Mouse (Mus musculus): ENCODE results near the gene Tmem253. TPM values are rescaled to one million over a fixed set of nuclear protein-coding genes. Genes with fewer than 3 reads are reported as not detected.

The Tmem253 gene
- 0.63 and 0.85 TPM in 2 replicates for polyA plus RNA-seq (2015; fragmentation: Nextera tagmentation; extraction: Ambion mirVana)

DNA sequence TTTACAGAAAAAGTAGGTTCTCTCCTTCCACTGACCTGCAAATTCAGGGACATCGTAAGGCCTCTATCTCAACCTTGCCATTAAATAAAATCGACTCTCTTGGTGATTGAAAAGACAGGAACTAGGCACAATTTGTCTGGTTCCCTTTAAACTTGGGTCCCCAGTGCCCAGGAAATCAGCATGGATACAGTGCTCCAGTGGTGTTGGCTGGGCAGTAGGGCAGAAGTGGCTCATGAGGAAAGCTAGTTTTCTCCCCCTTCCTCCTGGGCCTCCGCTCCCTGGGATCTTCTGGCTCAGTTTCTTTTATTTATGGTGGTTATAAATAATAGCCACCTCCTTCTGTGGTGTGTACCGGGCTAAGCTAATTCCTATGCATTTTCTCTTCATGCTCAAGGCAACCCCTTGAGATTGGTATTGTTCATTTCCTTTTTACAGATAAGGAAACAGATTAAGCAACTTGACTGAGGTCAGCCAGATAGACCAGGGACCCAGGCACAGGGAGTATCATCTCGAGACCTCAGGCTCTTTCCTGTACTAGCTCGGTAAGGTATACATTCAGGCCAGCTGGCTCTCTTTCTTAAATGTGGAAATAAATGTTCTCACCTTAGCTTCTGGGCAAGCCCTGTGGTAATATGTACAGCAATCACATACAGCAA lies at the start of gene Tmem253:
TSS of gene Tmem253 (plus strand) at position 214 of the 656 bp plus-strand sequence.

DNA sequence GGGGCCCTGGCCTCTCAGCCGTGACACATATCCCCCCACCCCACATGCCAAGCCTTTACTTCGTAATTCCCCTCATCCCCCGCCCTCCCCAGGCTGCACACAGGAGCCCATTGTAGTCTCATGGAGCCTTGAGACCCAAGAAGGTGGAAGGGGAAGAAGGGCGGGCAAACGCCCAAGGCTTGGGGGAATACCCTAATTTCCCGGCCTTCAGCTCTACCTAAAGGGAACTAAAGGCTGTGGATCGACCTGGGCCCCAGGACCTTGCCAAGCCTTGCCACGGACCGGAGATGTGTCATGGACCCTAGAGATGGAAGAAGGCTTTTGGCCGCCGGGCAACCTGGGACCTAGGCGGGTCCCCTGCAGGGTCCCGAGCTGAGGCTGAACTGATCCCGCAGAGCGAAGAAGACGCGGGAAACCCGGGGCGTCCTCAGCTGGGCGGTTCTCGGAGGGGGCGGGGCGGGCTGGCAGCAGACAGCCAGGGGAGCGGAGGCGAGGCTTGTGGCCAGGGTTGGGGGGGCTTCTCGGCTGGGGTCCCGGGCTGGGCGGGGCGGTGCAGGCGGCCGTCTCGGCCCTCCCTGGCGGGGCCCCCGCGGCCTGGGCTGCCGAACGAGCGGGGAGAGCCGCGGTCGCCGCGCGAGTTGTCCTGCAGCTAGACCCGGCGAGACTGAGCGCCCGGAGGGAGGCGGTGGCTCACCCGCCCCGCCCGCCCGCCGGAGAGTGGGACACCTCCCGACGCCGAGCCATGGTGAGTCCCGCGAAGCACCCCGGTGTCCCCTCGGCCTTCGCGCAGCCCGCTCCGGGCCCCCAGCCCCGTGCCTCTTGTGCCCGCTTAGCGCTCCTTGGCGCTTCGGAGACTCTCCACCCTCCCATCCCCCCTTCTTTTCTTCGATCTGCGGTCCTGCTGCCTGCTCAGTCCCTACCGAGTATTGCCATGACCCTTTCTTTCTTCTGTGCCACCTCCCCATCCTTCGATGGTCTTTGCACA lies 30.9 kb upstream of the Tmem253 start, which contains the start of gene Arhgef40:
TSS of gene Arhgef40 (plus strand) at position 473 of the 985 bp plus-strand sequence.

GRCm38 (mm10) chr14:52020486-52021137 lies 5.2 kb downstream of the Tmem253 start, which contains the start of gene Zfp219:
Gene Zfp219, minus strand, starts transcription at chr14:52020733.

GRCm38 (mm10) chr14:52042359-52042758 lies 26.9 kb downstream of the Tmem253 start, which contains the start of gene Olfr221:
Gene Olfr221, minus strand, starts transcription at chr14:52042459.

Other genes with a start within 250 kb of the Tmem253 start
- not detected in 2 replicates for gene Ang4, start 242.1 kb upstream of the Tmem253 start, polyA plus RNA-seq (2015; fragmentation: Nextera tagmentation; extraction: Ambion mirVana)
- not detected in 2 replicates for gene AY358078, start 215.6 kb upstream of the Tmem253 start, polyA plus RNA-seq (2015; fragmentation: Nextera tagmentation; extraction: Ambion mirVana)
- 0.16 and 0.51 TPM in 2 replicates for gene Ear6, start 162.0 kb upstream of the Tmem253 start, polyA plus RNA-seq (2015; fragmentation: Nextera tagmentation; extraction: Ambion mirVana)
- 13.1 and 19.9 TPM in 2 replicates for gene Mettl17, start 130.8 kb upstream of the Tmem253 start, polyA plus RNA-seq (2015; fragmentation: Nextera tagmentation; extraction: Ambion mirVana)
- gene Slc39a2, start 122.8 kb upstream of the Tmem253 start, polyA plus RNA-seq (2015; fragmentation: Nextera tagmentation; extraction: Ambion mirVana) = 0.06 and 0.12 TPM in 2 replicates
- gene Ndrg2, start 101.5 kb upstream of the Tmem253 start, polyA plus RNA-seq (2015; fragmentation: Nextera tagmentation; extraction: Ambion mirVana) = 13.6 and 17.2 TPM in 2 replicates
- gene Tppp2, start 97.2 kb upstream of the Tmem253 start, polyA plus RNA-seq (2015; fragmentation: Nextera tagmentation; extraction: Ambion mirVana) = not detected in 2 replicates
- gene Rnase13, start 92.9 kb upstream of the Tmem253 start, polyA plus RNA-seq (2015; fragmentation: Nextera tagmentation; extraction: Ambion mirVana) = not detected in 2 replicates
- gene Arhgef40, start 30.9 kb upstream of the Tmem253 start, polyA plus RNA-seq (2015; fragmentation: Nextera tagmentation; extraction: Ambion mirVana) = 23.0 and 28.9 TPM in 2 replicates
- 12.1 and 12.5 TPM in 2 replicates for gene Zfp219, start 5.1 kb downstream of the Tmem253 start, polyA plus RNA-seq (2015; fragmentation: Nextera tagmentation; extraction: Ambion mirVana)
- not detected in 2 replicates for gene Olfr221, start 26.8 kb downstream of the Tmem253 start, polyA plus RNA-seq (2015; fragmentation: Nextera tagmentation; extraction: Ambion mirVana)
- 248 and 264 TPM in 2 replicates for gene Hnrnpc, start 88.4 kb downstream of the Tmem253 start, polyA plus RNA-seq (2015; fragmentation: Nextera tagmentation; extraction: Ambion mirVana)
- 74.6 and 76.8 TPM in 2 replicates for gene Rpgrip1, start 95.0 kb downstream of the Tmem253 start, polyA plus RNA-seq (2015; fragmentation: Nextera tagmentation; extraction: Ambion mirVana)
- gene Supt16, start 181.8 kb downstream of the Tmem253 start, polyA plus RNA-seq (2015; fragmentation: Nextera tagmentation; extraction: Ambion mirVana) = 45.3 and 48.2 TPM in 2 replicates
- 20.6 and 24.0 TPM in 2 replicates for gene Chd8, start 242.1 kb downstream of the Tmem253 start, polyA plus RNA-seq (2015; fragmentation: Nextera tagmentation; extraction: Ambion mirVana)